Mouse (Mus musculus): Measurements from ENCODE around the gene Nr2f1.

DNA sequence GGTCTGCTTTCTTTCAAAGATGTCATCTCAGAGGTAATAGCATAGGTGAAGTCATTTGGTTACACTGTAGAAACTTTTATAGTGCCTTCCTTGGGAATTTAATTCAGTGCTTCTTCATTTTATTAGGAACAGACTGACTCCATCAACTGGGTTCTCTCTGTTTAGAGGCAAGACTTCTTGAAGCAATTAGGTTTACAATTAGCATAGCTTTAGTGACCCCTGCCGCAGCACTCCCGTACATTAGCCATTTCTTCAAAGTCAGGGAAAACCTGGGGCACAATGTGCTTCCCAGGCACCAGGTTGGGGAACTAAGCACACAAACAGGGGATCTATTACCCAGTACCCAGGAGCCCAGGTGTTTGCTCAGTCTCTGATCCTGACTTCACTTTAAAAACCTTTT is 13.6 kb upstream of the Nr2f1 start:
- TF ChIP-seq CTCF (IDR thresholded peaks at IDR 0.05; ENCODE audit: low read depth, low read length) (no peak), POLR2A (IDR thresholded peaks at IDR 0.05; ENCODE audit: extremely low read depth, insufficient read depth, low read length) (no peak)
